Mouse (Mus musculus): Measurements from ENCODE around the gene Rsrp1. TPM values are rescaled to one million over a fixed set of nuclear protein-coding genes. Genes with fewer than 3 reads are reported as not detected.

Gene Rsrp1
- polyA plus RNA-seq, 1 experiment from 2014 or later: 345 TPM

GRCm38 (mm10) chr4:134943758-134944538 lies 20.6 kb downstream of the Rsrp1 start:
- peaks cover 7% of the 10 kb centered on the region; the same call in 1 of the 2 replicates for H3K4me1 ChIP-seq (ENCODE audit: control insufficient read depth, insufficient read depth, low read length)
- H3K9ac ChIP-seq (ENCODE audit: low read length): no peak overlapping the region
- no peaks in the 10 kb centered on the region for H3K36me3 ChIP-seq (ENCODE audit: control insufficient read depth, insufficient read depth, low read length)
- ATAC-seq (ENCODE audit: insufficient number of reproducible peaks, low FRiP score, low TSS enrichment, low read depth) (0 out of 2 replicates have a peak, but pooled peaks have one; percentile 13), DNase-seq (ENCODE audit: low spot score) (no peak)
- H3K27ac ChIP-seq (replicated peaks; ENCODE audit: low read depth, low read length): no peak overlapping the region
- no peak overlapping the region for H3K4me3 ChIP-seq (ENCODE audit: low read depth, low read length)
- peaks cover 4% of the 10 kb centered on the region; the same call in 1 of the 2 replicates for H3K27me3 ChIP-seq (ENCODE audit: control insufficient read depth, insufficient read depth, low read length)
- WGBS: 45% methylated on average over 27 of the region's 27 CpGs
- no peak overlapping the region for H3K4me2 ChIP-seq (ENCODE audit: low read depth, severe bottlenecking)
- no peaks in the 10 kb centered on the region for H3K9me3 ChIP-seq (ENCODE audit: control insufficient read depth, low read length)

DNA sequence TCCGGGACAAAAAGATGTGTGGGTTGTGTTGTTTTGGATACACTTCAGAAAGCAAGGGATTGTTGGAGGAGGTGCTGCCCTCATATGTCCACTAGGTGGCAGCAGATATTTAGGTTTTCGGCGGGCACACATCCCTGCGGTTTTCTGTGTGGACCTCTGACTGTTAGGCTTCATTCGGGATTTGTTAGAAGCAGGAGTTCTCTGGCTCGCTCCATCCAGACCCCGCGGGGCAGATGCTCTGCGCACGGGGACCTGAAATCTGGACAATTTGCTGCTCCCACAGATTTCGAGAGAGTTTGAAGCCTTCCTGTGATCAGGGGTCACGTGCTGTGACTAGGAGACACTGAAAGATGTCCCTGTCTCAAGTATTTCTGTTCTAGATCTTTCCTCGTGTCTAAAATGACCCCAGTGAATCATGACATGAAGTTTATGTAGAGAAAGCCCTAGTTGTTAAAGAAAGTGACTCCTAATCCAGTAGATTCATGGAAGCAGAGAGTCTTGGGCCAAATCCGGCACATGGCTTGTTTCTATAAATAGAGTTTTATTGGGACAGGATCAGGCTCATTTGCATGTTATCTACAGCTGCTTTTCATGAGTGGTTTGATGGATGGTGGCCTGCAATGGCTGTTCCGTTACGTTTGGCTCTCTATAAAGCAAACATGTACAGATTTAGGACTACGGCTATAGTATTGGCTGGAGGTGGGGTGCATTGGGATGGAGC lies 22.8 kb downstream of the Rsrp1 start:
- Histone ChIP-seq H3K27me3 (ENCODE audit: control insufficient read depth, insufficient read depth, low read length) (peaks cover 4% of the 10 kb centered on the region; the same call in 1 of the 2 replicates), H3K4me1 (ENCODE audit: control insufficient read depth, insufficient read depth, low read length) (peaks cover 9% of the 10 kb centered on the region), H3K36me3 (ENCODE audit: control insufficient read depth, insufficient read depth, low read length) (no peaks in the 10 kb centered on the region), H3K4me2 (ENCODE audit: low read depth, severe bottlenecking) (no peak overlapping the region), H3K9me3 (ENCODE audit: control insufficient read depth, low read length) (no peaks in the 10 kb centered on the region), H3K27ac (replicated peaks; ENCODE audit: low read depth, low read length) (no peak overlapping the region), H3K9ac (ENCODE audit: low read length) (no peak overlapping the region), H3K4me3 (ENCODE audit: low read depth, low read length) (no peak overlapping the region)
- 18% methylated on average over 17 of the region's 17 CpGs for WGBS
- ATAC-seq (ENCODE audit: insufficient number of reproducible peaks, low FRiP score, low TSS enrichment, low read depth) (no peak), DNase-seq (ENCODE audit: low spot score) (peak; percentile 84)

DNA sequence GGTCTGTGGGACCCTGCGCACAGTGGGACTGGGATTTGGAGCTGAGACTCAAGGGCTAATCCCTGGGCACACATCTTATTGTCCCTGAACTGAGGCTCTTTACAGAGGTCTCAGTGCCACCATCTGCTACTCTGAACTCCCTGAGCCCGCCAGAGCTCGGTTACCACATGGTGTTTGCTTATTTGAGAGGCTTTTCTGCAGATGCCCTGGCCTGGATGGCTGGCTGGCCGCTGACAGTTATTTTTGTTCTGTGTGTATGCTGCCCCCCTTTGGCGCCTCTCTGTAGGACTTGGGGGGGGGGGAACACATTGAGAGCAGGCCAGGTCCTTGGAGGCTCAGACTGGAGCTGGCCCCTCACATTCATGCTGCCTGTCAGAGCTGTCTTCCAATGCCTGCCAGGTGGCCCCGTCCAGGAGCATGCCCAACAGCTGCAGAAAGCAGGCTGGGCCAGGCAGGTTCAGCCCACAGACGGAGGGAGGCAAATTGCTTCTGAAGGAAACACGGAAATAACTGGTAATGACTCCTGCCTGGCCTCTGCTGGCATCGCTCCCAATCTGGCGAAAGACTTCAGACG lies 27.2 kb downstream of the Rsrp1 start:
- Histone ChIP-seq H3K4me3 (ENCODE audit: low read depth, low read length) (no peak overlapping the region), H3K9me3 (ENCODE audit: control insufficient read depth, low read length) (no peaks in the 10 kb centered on the region), H3K9ac (ENCODE audit: low read length) (no peak overlapping the region), H3K4me2 (ENCODE audit: low read depth, severe bottlenecking) (no peak overlapping the region), H3K36me3 (ENCODE audit: control insufficient read depth, insufficient read depth, low read length) (no peaks in the 10 kb centered on the region), H3K4me1 (ENCODE audit: control insufficient read depth, insufficient read depth, low read length) (peaks cover 3% of the 10 kb centered on the region), H3K27ac (replicated peaks; ENCODE audit: low read depth, low read length) (no peak overlapping the region), H3K27me3 (ENCODE audit: control insufficient read depth, insufficient read depth, low read length) (no peaks in the 10 kb centered on the region)
- ATAC-seq (ENCODE audit: insufficient number of reproducible peaks, low FRiP score, low TSS enrichment, low read depth) (peak; percentile 89), DNase-seq (ENCODE audit: low spot score) (peak; percentile 82)
- WGBS: 20% methylated on average over 11 of the region's 11 CpGs

- Histone ChIP-seq H3K4me2 (ENCODE audit: low read depth, severe bottlenecking) (no peak overlapping the region), H3K27me3 (ENCODE audit: control insufficient read depth, insufficient read depth, low read length) (no peaks in the 10 kb centered on the region), H3K36me3 (ENCODE audit: control insufficient read depth, insufficient read depth, low read length) (no peaks in the 10 kb centered on the region), H3K4me3 (ENCODE audit: low read depth, low read length) (no peak overlapping the region), H3K9me3 (ENCODE audit: control insufficient read depth, low read length) (no peaks in the 10 kb centered on the region), H3K27ac (replicated peaks; ENCODE audit: low read depth, low read length) (no peak overlapping the region), H3K4me1 (ENCODE audit: control insufficient read depth, insufficient read depth, low read length) (peaks cover 3% of the 10 kb centered on the region), H3K9ac (ENCODE audit: low read length) (peak overlapping the region; percentile 24; the same call in 1 of the 2 replicates)
- ATAC-seq (ENCODE audit: insufficient number of reproducible peaks, low FRiP score, low TSS enrichment, low read depth) (no peak), DNase-seq (ENCODE audit: low spot score) (peak; percentile 32)
- 18% methylated on average over 15 of the region's 15 CpGs for WGBS
Observed at GRCm38 (mm10) chr4:134954461-134954860, 31.1 kb downstream of the Rsrp1 start.

- no peaks in the 10 kb centered on the region for H3K9me3 ChIP-seq (ENCODE audit: control insufficient read depth, low read length)
- H3K4me1 ChIP-seq (ENCODE audit: control insufficient read depth, insufficient read depth, low read length): peaks cover 3% of the 10 kb centered on the region
- DNase-seq (ENCODE audit: low spot score) (no peak), ATAC-seq (ENCODE audit: insufficient number of reproducible peaks, low FRiP score, low TSS enrichment, low read depth) (no peak)
- H3K27me3 ChIP-seq (ENCODE audit: control insufficient read depth, insufficient read depth, low read length): no peaks in the 10 kb centered on the region
- no peak overlapping the region for H3K9ac ChIP-seq (ENCODE audit: low read length)
- no peak overlapping the region for H3K4me2 ChIP-seq (ENCODE audit: low read depth, severe bottlenecking)
- 91% methylated on average over 2 of the region's 2 CpGs for WGBS
- H3K36me3 ChIP-seq (ENCODE audit: control insufficient read depth, insufficient read depth, low read length): no peaks in the 10 kb centered on the region
- no peak overlapping the region for H3K4me3 ChIP-seq (ENCODE audit: low read depth, low read length)
- H3K27ac ChIP-seq (replicated peaks; ENCODE audit: low read depth, low read length): no peak overlapping the region
Observed at GRCm38 (mm10) chr4:134955196-134955595, 31.8 kb downstream of the Rsrp1 start.

DNA sequence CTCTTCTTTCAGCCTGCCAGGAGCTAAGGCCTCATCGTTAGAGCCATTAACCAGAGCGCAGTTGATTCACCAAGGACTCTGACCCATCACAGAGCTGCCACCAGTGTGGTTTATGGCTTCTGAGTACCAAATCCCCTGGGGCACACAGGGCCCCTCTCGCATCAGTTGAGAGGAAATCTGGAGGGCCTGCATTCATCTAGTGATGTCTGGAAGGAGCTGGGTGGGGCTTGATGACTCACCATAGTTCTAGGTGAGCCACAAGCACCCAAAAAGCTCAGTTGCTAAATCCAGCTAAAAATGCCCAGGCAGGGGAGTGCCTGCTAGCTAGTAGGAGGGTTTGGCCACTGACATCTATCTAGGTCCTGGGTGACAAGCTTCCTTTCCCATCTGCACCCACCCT lies 32.5 kb downstream of the Rsrp1 start:
- H3K27me3 ChIP-seq (ENCODE audit: control insufficient read depth, insufficient read depth, low read length): no peaks in the 10 kb centered on the region
- no peak for ATAC-seq (ENCODE audit: insufficient number of reproducible peaks, low FRiP score, low TSS enrichment, low read depth)

DNA sequence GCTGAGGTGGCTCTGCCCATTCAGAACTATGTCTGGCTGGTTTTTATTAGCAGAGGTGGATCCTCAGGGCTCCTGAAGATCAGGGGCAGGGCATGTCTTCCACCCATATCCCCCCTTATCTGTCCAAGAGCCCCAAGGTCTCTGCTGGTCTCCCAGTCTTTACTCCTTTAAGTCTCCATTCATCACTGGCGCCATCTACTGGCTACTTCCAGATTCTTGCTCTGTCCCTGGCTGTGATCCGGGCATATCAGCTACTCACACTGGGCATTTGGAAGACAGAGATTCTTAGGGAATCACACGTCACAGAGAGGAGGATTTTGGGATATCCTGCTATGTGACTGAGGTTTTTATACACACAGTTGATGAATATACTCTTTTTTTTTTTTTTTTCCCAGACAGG lies 32.9 kb downstream of the Rsrp1 start:
- ATAC-seq (ENCODE audit: insufficient number of reproducible peaks, low FRiP score, low TSS enrichment, low read depth) (no peak), DNase-seq (ENCODE audit: low spot score) (peak; percentile 75)
- Histone ChIP-seq H3K36me3 (ENCODE audit: control insufficient read depth, insufficient read depth, low read length) (no peaks in the 10 kb centered on the region), H3K9ac (ENCODE audit: low read length) (no peak overlapping the region), H3K4me2 (ENCODE audit: low read depth, severe bottlenecking) (no peak overlapping the region), H3K4me3 (ENCODE audit: low read depth, low read length) (no peak overlapping the region), H3K27ac (replicated peaks; ENCODE audit: low read depth, low read length) (no peak overlapping the region), H3K4me1 (ENCODE audit: control insufficient read depth, insufficient read depth, low read length) (no peaks in the 10 kb centered on the region), H3K9me3 (ENCODE audit: control insufficient read depth, low read length) (no peaks in the 10 kb centered on the region), H3K27me3 (ENCODE audit: control insufficient read depth, insufficient read depth, low read length) (no peaks in the 10 kb centered on the region)
- WGBS: 30% methylated on average over 3 of the region's 3 CpGs

More for the DNA sequence above, 32.5 kb downstream of the Rsrp1 start:
- Histone ChIP-seq H3K27ac (replicated peaks; ENCODE audit: low read depth, low read length) (no peak overlapping the region), H3K4me1 (ENCODE audit: control insufficient read depth, insufficient read depth, low read length) (no peaks in the 10 kb centered on the region; the same call in 1 of the 2 replicates), H3K9me3 (ENCODE audit: control insufficient read depth, low read length) (no peaks in the 10 kb centered on the region), H3K9ac (ENCODE audit: low read length) (no peak overlapping the region), H3K4me2 (ENCODE audit: low read depth, severe bottlenecking) (no peak overlapping the region), H3K36me3 (ENCODE audit: control insufficient read depth, insufficient read depth, low read length) (no peaks in the 10 kb centered on the region), H3K4me3 (ENCODE audit: low read depth, low read length) (no peak overlapping the region)
- DNase-seq (ENCODE audit: low spot score): no peak
- 55% methylated on average over 3 of the region's 3 CpGs for WGBS

DNA sequence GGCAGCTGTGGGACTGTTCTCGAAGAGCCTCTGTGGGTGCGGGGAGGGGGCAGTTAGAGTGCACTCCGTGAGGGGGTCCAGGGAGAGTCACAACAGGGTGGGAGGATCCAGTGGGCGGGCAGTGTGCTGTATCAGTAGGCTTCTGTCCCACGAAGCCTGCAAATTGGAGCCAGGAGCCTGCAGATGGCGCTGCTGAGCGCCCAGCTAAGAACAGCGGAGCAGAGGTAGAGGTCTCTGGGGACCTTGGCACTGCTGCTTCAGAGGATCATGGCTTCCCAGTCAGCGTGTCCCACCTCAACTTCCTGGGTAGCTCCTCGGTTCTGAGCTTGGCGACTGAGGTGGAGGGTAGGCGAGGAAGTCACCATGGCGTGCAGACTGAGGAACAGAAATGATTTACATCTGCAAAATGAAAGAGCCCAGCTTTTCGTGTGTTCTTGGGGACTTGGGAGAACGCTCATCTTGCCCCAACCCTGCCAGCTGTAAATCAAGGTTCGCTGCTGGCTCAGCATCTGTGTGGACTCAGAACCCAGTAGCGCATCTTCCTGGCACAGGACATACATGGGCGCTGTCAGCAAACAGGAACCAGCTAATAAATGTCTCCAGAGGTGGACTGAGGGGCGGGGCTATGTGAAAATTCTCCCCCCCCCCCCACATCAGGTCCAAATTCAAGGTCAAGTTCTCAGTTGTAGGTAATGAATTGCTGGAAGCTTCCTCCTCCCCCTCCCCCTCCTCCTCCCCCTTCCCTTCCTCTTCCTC lies 39.8 kb downstream of the Rsrp1 start:
- Histone ChIP-seq H3K27ac (replicated peaks; ENCODE audit: low read depth, low read length) (no peak overlapping the region), H3K4me1 (ENCODE audit: control insufficient read depth, insufficient read depth, low read length) (no peaks in the 10 kb centered on the region), H3K36me3 (ENCODE audit: control insufficient read depth, insufficient read depth, low read length) (no peaks in the 10 kb centered on the region), H3K27me3 (ENCODE audit: control insufficient read depth, insufficient read depth, low read length) (no peaks in the 10 kb centered on the region), H3K4me2 (ENCODE audit: low read depth, severe bottlenecking) (no peak overlapping the region), H3K9me3 (ENCODE audit: control insufficient read depth, low read length) (no peaks in the 10 kb centered on the region), H3K4me3 (ENCODE audit: low read depth, low read length) (no peak overlapping the region), H3K9ac (ENCODE audit: low read length) (no peak overlapping the region)
- ATAC-seq (ENCODE audit: insufficient number of reproducible peaks, low FRiP score, low TSS enrichment, low read depth) (no peak), DNase-seq (ENCODE audit: low spot score) (peak; percentile 70)
- WGBS: 25% methylated on average over 19 of the region's 19 CpGs

Data from limb, embryonic 11.5 days (tissue).